Mouse (Mus musculus): ENCODE results near the gene Syngr2.

- TF ChIP-seq CTCF (conservative IDR thresholded peaks at IDR 0.05; ENCODE audit: low read length): no peak
- TF ChIP-seq POU5F1 (IDR thresholded peaks at IDR 0.05; ENCODE audit: borderline replicate concordance, low read length): no peak
These were observed 48.9 kb downstream of the Syngr2 start for GRCm38 (mm10) chr11:117858392-117858791.

All from E14TG2a.4 (cell line).